Mouse (Mus musculus) spleen, adult 2 months (tissue): ENCODE measurements around the gene Macrod2.

Experiments
- CTCF ChIP-seq: fragments of 200-500 bp; IDR thresholded peaks from 2 replicates; pipeline ENCODE4 v1.5.1; 2011; ENCODE audit warnings: mild to moderate bottlenecking, inconsistent platforms; ENCODE audit not compliant: insufficient read depth, insufficient read length, insufficient replicate concordance; ENCODE audit errors: extremely low read depth
- POLR2A ChIP-seq: fragments of 200-500 bp; IDR thresholded peaks from 2 replicates; pipeline ENCODE4 v1.6.1; 2011; ENCODE audit warnings: low read depth, low read length, inconsistent platforms

DNA sequence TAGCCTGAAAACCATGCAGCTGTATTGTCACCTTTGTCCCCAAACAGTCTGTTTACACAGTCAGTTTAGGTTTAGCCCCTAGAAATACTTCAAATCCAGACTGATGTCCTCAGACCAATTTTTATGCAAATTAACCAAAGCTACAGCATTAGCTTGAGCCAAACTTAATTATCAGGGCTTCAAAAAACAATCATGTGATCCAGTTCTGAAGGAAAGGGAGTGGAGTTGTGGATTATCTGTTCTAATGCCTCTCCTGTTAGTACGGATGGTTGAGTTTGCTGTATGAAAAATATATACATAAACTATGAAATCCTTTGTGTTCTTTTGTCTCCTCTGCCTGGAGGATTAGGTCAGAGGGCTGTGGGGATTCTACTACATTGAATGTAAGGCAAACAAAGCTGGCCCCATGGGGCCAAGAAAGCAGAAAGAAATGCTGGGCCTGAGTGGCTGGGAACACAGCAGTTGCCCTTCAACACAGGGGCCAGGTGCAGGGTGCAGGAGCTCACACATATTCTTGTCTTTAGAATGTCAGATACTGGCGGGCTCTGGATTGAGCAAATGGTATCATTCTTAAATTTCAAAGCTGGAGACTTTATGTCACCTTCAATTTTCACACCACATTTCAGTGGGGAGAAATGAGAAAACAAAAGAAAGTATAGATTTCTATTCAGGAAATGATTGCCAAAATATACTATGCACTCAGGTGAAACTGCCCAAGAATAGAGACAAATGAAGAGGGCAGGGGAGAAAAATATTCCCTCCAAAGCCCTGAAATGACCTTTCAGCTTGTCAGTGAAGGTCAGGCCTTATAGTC lies 1908.2 kb downstream of the Macrod2 start:
- TF ChIP-seq POLR2A (no peak), CTCF (no peak)
